Mouse (Mus musculus): ENCODE results near the gene Gm20219. TPM values are rescaled to one million over a fixed set of nuclear protein-coding genes. Genes with fewer than 3 reads are reported as not detected.
"Not testable (repeated sequence)": the region's sequence is repeated elsewhere in the genome, so short reads cannot be mapped to it uniquely, and the experiment has no call there.

The Gm20219 gene
- polyA plus RNA-seq, 1 experiment from 2014 or later, result 5.4 TPM

DNA sequence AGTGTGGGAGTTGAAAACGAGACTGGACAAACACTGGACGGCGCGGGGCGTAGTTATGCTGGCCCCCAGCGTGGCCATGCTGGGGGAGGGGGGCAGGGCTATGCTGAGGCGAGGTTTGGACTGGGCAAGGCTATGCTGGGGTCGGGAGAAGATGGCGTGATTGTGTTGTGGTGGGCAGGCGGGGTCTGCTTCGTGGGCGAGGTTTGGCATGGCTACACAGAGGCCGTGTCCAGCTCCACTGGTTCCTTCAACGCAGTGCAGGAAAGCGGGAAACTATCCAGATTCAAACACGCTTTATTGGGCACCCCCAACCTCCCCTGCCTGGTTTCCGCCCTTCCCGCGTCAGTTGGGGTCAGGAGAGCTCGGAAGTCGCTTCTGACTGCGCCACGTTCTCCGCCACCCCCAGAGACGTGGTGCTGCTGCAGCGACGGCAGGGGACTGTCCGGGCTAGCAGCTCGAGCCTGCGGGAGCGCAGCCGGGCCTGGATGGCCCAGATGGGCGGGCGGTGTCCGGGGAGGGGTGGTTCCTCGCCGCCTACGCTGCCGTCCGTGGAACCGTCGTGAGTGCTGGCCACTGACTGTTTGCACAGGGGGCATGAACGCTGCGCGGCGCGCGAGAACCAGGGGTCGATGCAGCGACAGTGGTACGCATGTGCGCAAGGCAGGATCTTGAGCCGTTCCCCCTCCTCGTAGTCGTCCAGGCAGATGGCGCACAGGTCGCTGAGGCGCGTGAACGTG, 43.0 kb downstream of the Gm20219 start:
- ATAC-seq (ENCODE audit: insufficient number of reproducible peaks, insufficient read depth, low FRiP score, low TSS enrichment, low read depth), result no peak
- H3K4me1 ChIP-seq, result peaks cover 42% of the 10 kb centered on the region
- no peaks in the 10 kb centered on the region for H3K36me3 ChIP-seq
- peak overlapping the region; percentile 46 for H3K9ac ChIP-seq
- WGBS, result 7% methylated on average over 60 of the region's 60 CpGs
- H3K27ac ChIP-seq, result no peak overlapping the region
- H3K27me3 ChIP-seq, result peaks cover 74% of the 10 kb centered on the region
- no peaks in the 10 kb centered on the region for H3K9me3 ChIP-seq
- H3K4me2 ChIP-seq, result peak overlapping the region; percentile 54
- H3K4me3 ChIP-seq, result peak overlapping the region; percentile 35

DNA sequence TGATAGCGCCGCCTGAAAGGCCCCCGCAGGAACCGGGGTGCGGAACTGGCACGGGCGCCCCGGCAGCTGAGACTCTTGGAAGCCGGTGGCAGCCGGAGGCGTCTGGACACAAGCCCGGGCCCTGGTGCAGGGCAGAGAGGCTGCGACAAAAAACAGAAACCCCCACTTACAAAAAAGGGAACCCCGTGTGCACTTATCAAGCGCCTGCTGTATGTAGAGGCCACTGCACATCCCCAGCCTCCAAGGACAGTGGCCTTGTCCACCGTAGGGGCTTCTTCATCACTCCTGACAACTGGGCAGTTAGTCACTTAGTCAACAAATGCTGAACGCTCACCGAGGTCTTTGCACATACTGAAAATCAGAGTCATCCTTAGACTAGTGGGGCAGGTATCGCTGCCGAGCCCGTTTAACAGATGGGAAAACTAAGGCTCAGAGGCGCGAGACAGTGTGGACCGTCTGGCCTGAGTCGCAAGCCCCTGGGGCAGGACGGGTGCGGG, 43.7 kb downstream of the Gm20219 start:
- H3K4me3 ChIP-seq, result peak overlapping the region; percentile 35; the same call in 1 of the 2 replicates
- H3K9me3 ChIP-seq, result no peaks in the 10 kb centered on the region
- H3K4me2 ChIP-seq, result peak overlapping the region; percentile 54; the same call in 1 of the 2 replicates
- WGBS, result 31% methylated on average over 27 of the region's 27 CpGs
- no peak for ATAC-seq (ENCODE audit: insufficient number of reproducible peaks, insufficient read depth, low FRiP score, low TSS enrichment, low read depth)
- peaks cover 37% of the 10 kb centered on the region for H3K4me1 ChIP-seq
- no peak overlapping the region for H3K9ac ChIP-seq
- no peaks in the 10 kb centered on the region for H3K36me3 ChIP-seq
- no peak overlapping the region for H3K27ac ChIP-seq
- peaks cover 69% of the 10 kb centered on the region for H3K27me3 ChIP-seq

DNA sequence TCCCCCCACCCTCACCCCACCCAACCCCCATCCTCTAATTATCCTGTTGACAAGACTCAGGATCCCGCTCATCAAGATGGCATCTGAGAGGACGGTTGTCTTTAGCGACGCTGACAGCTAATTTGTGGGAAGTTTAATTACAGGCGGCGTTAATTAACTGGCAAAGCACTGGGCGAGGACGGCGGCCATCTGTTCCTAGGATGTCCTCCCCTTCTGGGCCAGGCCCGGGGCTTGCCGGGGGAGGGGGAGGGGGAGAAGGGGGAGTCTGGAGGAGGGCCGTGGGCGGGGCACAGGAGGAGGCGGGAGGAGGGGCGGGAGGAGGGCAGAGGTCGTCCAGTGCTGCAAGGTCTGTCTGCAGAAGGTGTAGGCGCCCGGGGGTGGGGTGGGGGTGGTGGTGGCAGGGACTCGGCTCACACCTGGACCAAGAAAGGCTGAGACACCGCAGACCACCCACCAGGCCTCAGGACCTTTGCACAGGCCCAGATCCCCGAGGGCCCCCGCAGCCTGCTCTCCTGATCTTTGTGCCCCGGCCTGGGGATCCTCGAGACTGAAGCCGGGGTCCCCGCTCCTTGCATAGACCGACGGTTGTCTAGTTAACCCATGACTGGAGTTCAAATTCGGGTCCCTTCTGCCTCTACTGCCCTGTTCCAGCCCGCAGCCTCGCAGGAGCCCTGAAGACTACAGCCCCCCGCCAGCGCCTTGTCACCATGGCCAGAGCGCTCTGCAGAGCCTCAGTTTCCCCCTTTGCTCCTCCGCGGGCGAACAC, 44.3 kb downstream of the Gm20219 start:
- Histone ChIP-seq H3K4me1 (peaks cover 33% of the 10 kb centered on the region), H3K27me3 (peaks cover 63% of the 10 kb centered on the region), H3K4me3 (peak overlapping the region; percentile 12; the same call in 1 of the 2 replicates), H3K9ac (0 out of 2 replicates have a peak overlapping the region, but pooled peaks have one; percentile 32), H3K4me2 (peak overlapping the region; percentile 36), H3K36me3 (no peaks in the 10 kb centered on the region), H3K9me3 (no peaks in the 10 kb centered on the region), H3K27ac (no peak overlapping the region)
- ATAC-seq (ENCODE audit: insufficient number of reproducible peaks, insufficient read depth, low FRiP score, low TSS enrichment, low read depth), result no peak
- WGBS, result 5% methylated on average over 30 of the region's 37 CpGs

DNA sequence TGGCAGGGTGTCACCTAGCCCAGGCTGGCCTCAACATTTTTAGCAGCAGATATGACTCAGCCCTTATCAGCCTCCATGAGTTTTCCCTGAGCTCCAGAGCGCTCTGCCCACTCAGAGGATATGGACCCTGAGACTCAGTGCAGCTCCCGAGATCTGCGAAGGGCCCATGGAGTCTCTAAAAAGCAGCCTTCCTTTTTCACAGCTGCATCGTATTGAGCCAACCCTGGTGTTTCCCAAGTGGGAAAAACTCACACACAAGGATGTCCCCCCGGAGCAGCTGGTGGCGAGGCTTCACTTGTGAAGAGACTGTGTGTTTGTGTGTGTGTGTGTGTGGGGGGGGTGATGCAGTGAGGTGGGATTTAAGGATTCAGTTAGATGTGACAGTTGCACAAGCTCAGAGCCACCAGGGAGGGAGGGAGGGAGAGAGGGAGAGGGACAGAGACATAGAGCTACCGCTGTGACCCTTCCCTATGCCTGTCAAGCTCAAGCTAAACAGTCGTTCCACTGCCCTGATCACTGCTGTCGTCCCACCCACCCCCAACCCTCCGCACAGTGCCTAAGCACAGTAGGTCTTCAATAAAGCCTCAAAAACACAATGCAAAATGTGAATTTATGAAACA, 45.1 kb downstream of the Gm20219 start:
- H3K36me3 ChIP-seq, result no peaks in the 10 kb centered on the region
- no peak overlapping the region for H3K27ac ChIP-seq
- H3K4me3 ChIP-seq, result no peak overlapping the region
- H3K4me1 ChIP-seq, result peaks cover 32% of the 10 kb centered on the region
- no peak overlapping the region for H3K4me2 ChIP-seq
- WGBS, result 37% methylated on average over 10 of the region's 10 CpGs
- 0 out of 2 replicates have a peak, but pooled peaks cover 2% of the 10 kb centered on the region for H3K9me3 ChIP-seq
- peaks cover 55% of the 10 kb centered on the region for H3K27me3 ChIP-seq
- no peak for ATAC-seq (ENCODE audit: insufficient number of reproducible peaks, insufficient read depth, low FRiP score, low TSS enrichment, low read depth)
- no peak overlapping the region for H3K9ac ChIP-seq

DNA sequence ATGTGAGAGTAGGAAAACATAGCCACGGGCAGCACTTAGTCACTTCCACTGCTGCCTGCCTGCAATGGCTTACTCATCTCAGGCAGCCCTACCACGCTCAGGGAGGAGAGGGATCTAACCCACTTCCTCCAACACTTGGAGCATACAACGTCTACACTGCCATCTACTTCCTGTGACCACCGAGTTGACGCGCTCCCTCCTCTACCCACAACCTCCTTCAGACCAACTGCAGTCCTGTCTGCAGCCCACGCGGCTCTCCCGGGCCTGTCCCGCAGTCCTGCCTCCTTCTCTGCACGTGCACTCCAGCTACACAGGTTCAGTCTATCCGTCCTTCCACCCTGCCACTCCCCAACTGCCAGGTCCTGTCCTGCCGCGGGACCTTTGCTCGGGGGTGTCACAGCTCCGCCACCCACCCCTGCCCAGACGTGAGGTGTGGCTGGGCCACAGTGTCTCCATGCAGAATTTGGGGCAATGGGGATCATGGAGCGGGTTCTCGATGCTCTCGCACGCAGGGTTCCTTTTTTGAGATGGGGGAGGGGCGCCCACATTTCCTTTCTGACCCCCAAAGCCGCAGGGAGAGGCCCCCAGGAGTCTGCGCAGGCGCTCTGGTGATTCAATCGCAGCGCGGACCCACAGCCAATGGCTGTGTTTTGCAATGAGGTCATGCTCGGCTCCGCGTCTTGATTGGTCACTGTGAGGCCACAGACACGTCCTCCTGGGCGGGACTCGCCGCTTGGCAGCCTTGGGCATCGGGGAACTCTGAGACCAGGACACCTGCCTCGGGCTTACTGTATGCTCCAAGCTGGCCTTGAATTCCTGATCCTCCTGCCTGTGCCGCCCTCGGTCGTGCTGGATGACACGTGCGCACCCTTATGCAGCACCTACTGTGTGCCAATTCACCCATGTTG, 46.8 kb downstream of the Gm20219 start:
- Histone ChIP-seq H3K27ac (peak overlapping the region; percentile 93), H3K4me1 (peaks cover 35% of the 10 kb centered on the region), H3K4me2 (peak overlapping the region; percentile 95), H3K9me3 (0 out of 2 replicates have a peak, but pooled peaks cover 4% of the 10 kb centered on the region), H3K4me3 (peak overlapping the region; percentile 60), H3K27me3 (peaks cover 40% of the 10 kb centered on the region), H3K9ac (peak overlapping the region; percentile 83), H3K36me3 (no peaks in the 10 kb centered on the region)
- WGBS, result under 1% methylated on average over 42 of the region's 42 CpGs
- peak; percentile 91 for ATAC-seq (ENCODE audit: insufficient number of reproducible peaks, insufficient read depth, low FRiP score, low TSS enrichment, low read depth)

DNA sequence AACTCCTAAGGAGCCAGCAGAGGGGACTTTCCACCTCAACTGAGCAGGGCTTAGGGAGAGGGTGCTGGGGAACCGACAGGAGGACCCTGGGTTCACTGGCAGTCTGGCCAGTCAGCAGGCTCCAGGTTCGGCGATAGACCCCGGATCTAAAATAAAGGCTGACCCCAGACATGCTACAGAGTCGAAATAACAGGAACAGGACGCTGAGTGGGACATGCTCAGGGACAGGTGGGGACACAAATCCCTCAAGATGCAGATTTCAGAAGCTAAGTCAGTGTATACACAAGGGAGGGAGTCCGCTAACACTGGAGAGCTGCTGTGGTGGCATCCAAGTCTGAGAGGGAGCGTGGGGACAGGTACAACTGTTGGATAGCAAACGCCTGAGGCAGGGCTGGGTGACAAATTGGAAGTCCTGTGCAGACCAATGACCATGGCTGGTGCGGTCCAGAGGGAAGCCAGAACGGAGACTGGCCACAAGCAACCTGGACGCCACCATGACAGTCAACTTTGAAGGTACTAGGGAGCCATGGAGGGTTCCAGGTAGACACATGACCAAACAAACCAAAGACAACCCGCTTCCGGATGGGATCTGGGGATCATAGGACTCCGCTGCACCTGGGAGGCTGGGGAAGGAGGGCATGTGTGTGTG, 47.6 kb downstream of the Gm20219 start:
- Histone ChIP-seq H3K4me1 (peaks cover 32% of the 10 kb centered on the region), H3K27me3 (peaks cover 32% of the 10 kb centered on the region), H3K36me3 (no peaks in the 10 kb centered on the region), H3K27ac (no peak overlapping the region), H3K9ac (peak overlapping the region; percentile 83), H3K4me2 (peak overlapping the region; percentile 95), H3K9me3 (0 out of 2 replicates have a peak, but pooled peaks cover 4% of the 10 kb centered on the region), H3K4me3 (peak overlapping the region; percentile 60)
- ATAC-seq (ENCODE audit: insufficient number of reproducible peaks, insufficient read depth, low FRiP score, low TSS enrichment, low read depth), result no peak
- WGBS, result 53% methylated on average over 15 of the region's 15 CpGs

DNA sequence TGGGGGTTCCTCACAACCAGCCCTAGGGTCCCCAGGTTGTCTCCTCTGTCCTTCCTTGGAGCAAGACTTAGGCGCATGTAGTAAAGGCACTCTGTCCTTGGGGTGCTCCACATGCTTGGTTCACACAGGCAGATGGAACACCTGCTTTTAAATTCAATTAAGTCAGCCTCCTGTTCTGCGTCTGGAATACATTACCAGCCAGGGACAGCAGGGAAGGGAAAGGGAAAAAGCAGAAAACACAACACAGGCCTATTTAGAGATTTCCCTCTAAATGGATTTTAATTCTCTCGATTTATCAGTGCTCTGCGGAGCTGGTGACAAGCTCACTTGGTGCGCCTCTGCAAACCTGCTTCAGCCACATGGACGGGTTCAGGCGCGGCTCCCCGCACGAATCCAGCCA, 48.8 kb downstream of the Gm20219 start:
- Histone ChIP-seq H3K4me2 (no peak overlapping the region), H3K27ac (no peak overlapping the region), H3K9me3 (0 out of 2 replicates have a peak, but pooled peaks cover 4% of the 10 kb centered on the region), H3K4me1 (peaks cover 20% of the 10 kb centered on the region; the same call in 1 of the 2 replicates), H3K27me3 (peaks cover 20% of the 10 kb centered on the region), H3K4me3 (no peak overlapping the region), H3K36me3 (no peaks in the 10 kb centered on the region), H3K9ac (no peak overlapping the region)
- ATAC-seq (ENCODE audit: insufficient number of reproducible peaks, insufficient read depth, low FRiP score, low TSS enrichment, low read depth), result no peak
- 67% methylated on average over 10 of the region's 10 CpGs for WGBS

DNA sequence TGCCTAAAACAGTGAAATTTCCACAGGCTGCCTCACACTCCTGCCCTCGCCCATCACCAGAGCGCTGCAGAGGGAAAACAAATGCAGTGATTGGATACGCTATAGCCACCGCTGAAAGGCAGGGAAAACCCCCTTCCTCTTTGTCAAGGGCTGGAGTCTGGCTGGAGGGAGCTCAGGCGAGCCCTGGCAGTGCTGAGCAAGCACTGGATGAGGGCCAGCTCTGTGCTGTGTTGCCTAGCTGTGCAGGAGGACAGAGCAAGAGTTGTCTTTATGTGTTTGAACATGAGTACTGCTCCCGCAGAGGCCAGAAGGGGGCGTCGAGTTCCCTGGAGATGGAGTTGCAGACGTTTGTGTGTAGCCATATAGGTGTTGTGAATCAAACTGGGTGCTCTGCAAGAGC, 51.7 kb downstream of the Gm20219 start:
- Histone ChIP-seq H3K9ac (no peak overlapping the region), H3K4me1 (peaks cover 11% of the 10 kb centered on the region; the same call in 1 of the 2 replicates), H3K4me2 (no peak overlapping the region), H3K36me3 (no peaks in the 10 kb centered on the region), H3K4me3 (no peak overlapping the region), H3K27me3 (no peaks in the 10 kb centered on the region; the same call in 1 of the 2 replicates), H3K27ac (no peak overlapping the region), H3K9me3 (0 out of 2 replicates have a peak, but pooled peaks cover 4% of the 10 kb centered on the region)
- ATAC-seq (ENCODE audit: insufficient number of reproducible peaks, insufficient read depth, low FRiP score, low TSS enrichment, low read depth), result no peak
- 28% methylated on average over 9 of the region's 9 CpGs for WGBS

DNA sequence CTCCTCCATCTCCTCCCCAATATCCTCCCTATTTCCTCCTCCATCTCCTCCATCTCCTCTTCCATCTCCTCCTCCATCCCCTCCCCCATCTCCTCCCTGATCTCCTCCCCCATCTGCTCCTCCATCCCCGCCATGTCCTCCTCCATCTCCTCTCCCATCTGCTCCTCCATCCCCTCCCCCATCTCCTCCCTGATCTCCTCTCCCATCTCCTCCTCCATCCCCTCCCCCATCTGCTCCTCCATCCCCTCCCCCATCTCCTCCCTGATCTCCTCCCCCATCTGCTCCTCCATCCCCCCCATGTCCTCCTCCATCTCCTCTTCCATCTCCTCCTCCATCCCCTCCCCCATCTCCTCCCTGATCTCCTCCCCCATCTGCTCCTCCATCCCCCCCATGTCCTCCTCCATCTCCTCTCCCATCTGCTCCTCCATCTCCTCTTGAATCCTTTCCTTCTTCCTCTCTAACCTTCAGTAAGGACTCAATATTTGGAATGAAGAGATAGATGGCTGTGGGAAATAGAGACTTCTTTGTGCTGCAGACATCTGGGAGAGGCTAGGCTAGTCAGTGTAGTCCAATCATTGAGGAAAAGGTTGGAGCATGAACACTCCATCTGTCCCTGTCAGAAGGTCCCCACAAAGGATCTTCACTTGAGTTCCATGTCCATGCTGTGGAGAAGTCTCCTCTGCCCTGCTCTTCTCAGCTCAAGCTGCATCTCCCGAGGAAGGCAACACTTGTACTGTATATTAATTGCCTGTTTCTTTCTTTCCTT, 52.4 kb downstream of the Gm20219 start:
- H3K27ac ChIP-seq; H3K27me3 ChIP-seq; ATAC-seq (ENCODE audit: insufficient number of reproducible peaks, insufficient read depth, low FRiP score, low TSS enrichment, low read depth); H3K9me3 ChIP-seq; H3K4me1 ChIP-seq; H3K4me2 ChIP-seq; H3K36me3 ChIP-seq; H3K9ac ChIP-seq; H3K4me3 ChIP-seq: not testable (repeated sequence)
- 63% methylated on average over 2 of the region's 2 CpGs for WGBS

Measured in embryonic facial prominence, embryonic 13.5 days (tissue).